In the genomic region with DNA sequence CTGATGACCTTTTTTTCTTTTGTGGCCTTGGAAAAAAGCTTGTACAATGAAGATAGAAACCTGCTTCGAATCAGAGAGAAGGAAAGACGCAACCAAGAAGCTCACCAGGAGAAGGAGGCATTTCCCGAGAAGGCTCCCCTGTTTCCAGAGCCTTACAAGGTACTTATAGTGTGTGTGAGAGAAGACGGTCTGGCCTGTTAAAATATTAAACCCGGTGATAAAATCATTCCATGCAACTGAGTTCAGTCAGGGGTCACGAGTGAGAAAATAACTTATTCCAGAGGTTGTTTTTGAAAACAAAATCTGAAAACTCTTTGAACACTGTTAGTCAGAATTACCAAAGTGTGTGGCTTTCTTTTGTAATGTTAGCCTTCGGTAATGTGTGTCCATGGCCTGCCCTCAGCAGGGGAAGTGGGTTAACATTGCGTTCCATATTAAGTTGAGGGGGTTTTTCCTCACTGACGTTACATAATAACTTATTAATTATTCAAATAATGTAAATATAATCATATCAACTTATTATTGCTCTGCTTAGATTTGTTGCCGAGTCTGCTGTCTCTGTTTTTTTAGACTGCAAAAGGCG, we compare ENCODE assay signal across 19 mouse cellular contexts.
DNase-seq lines count a peak whose midpoint lies in the region; ATAC-seq and TF ChIP-seq lines count a peak whose summit lies in the region.
"Had no signal": no experiment of that assay in that cellular context is flagged by ENCODE, and none has a peak within 500 bp of the region (broad histone marks: within the 10 kb centered on the region; RNA-seq: fewer than 3 reads in every experiment).

No protein-coding gene starts in this region.

- no peaks in the 10 kb centered on the region; the same call in 1 of the 2 replicates for H3K27me3 ChIP-seq in forebrain, embryonic 10.5 days (ENCODE audit: poor library complexity, severe bottlenecking)
- no peaks in the 10 kb centered on the region for H3K27me3 ChIP-seq in forebrain, embryonic 15.5 days
- no peaks in the 10 kb centered on the region for H3K27me3 ChIP-seq in kidney, embryonic 14.5 days (ENCODE audit: control insufficient read depth, insufficient read depth, low read length)
- no peaks in the 10 kb centered on the region for H3K27me3 ChIP-seq in liver, adult 2 months (ENCODE audit: control insufficient read depth, insufficient read depth, low read length)
- no peaks in the 10 kb centered on the region for H3K27me3 ChIP-seq in liver, embryonic 11.5 days (replicated peaks; ENCODE audit: control insufficient read depth, insufficient read depth, low read length)
- H3K27me3 ChIP-seq: embryonic facial prominence, embryonic 13.5 days; forebrain, embryonic 13.5 days; heart, embryonic 12.5 days; hindbrain, embryonic 15.5 days had no signal

- peaks cover 24% of the 10 kb centered on the region for H3K36me3 ChIP-seq in forebrain, embryonic 10.5 days (replicated peaks)
- no peaks in the 10 kb centered on the region for H3K36me3 ChIP-seq in forebrain, embryonic 15.5 days
- peaks cover 7% of the 10 kb centered on the region; the same call in 1 of the 2 replicates for H3K36me3 ChIP-seq in kidney, embryonic 14.5 days (ENCODE audit: control insufficient read depth, insufficient read depth, low read length)
- H3K36me3 ChIP-seq in liver, adult 2 months (ENCODE audit: control insufficient read depth, insufficient read depth, low read length): peaks cover 13% of the 10 kb centered on the region
- H3K36me3 ChIP-seq in liver, embryonic 11.5 days (ENCODE audit: control insufficient read depth, insufficient read depth, low read length): peaks cover 13% of the 10 kb centered on the region; the same call in 1 of the 2 replicates
- H3K36me3 ChIP-seq: hindbrain, embryonic 15.5 days had no signal

- H3K79me2 ChIP-seq in liver, adult 2 months (ENCODE audit: control insufficient read depth, insufficient read depth, low read length): peaks cover 51% of the 10 kb centered on the region

- 90% methylated on average over 11 of the region's 11 CpGs for WGBS in forebrain, embryonic 10.5 days
- WGBS in forebrain, embryonic 15.5 days: 88% methylated on average over 11 of the region's 11 CpGs
- 62% methylated on average over 11 of the region's 11 CpGs for WGBS in kidney, embryonic 14.5 days
- WGBS in liver, adult 2 months: 59% methylated on average over 11 of the region's 11 CpGs
- 84% methylated on average over 11 of the region's 11 CpGs for WGBS in liver, embryonic 11.5 days

- no peaks in the 10 kb centered on the region for H3K9me3 ChIP-seq in forebrain, embryonic 10.5 days
- H3K9me3 ChIP-seq in forebrain, embryonic 15.5 days: no peaks in the 10 kb centered on the region
- no peaks in the 10 kb centered on the region for H3K9me3 ChIP-seq in kidney, embryonic 14.5 days (ENCODE audit: control insufficient read depth, low read length)
- no peaks in the 10 kb centered on the region for H3K9me3 ChIP-seq in liver, embryonic 11.5 days (ENCODE audit: control insufficient read depth, low read length)
- H3K9me3 ChIP-seq: embryonic facial prominence, embryonic 13.5 days; forebrain, embryonic 13.5 days; heart, embryonic 12.5 days; hindbrain, embryonic 10.5 days; hindbrain, embryonic 15.5 days had no signal

- H3K27ac ChIP-seq in forebrain, embryonic 10.5 days: 0 out of 2 replicates have a peak overlapping the region, but pooled peaks have one; percentile 13
- no peak overlapping the region for H3K27ac ChIP-seq in forebrain, embryonic 15.5 days (replicated peaks)
- H3K27ac ChIP-seq in kidney, embryonic 14.5 days (ENCODE audit: low read depth, low read length): peak overlapping the region; percentile 55
- no peak overlapping the region for H3K27ac ChIP-seq in liver, adult 2 months (replicated peaks; ENCODE audit: insufficient read depth, low read depth, low read length)
- H3K27ac ChIP-seq in liver, embryonic 11.5 days (ENCODE audit: low read depth, low read length): no peak overlapping the region
- H3K27ac ChIP-seq: embryonic facial prominence, embryonic 13.5 days; forebrain, embryonic 13.5 days; hindbrain, embryonic 10.5 days; hindbrain, embryonic 15.5 days had no signal

- H3K9ac ChIP-seq in forebrain, embryonic 15.5 days (replicated peaks): no peak overlapping the region
- no peak overlapping the region for H3K9ac ChIP-seq in kidney, embryonic 14.5 days (ENCODE audit: low read depth, low read length)
- no peak overlapping the region for H3K9ac ChIP-seq in liver, adult 2 months (ENCODE audit: low read depth, low read length)
- H3K9ac ChIP-seq in liver, embryonic 11.5 days (ENCODE audit: low read depth, low read length): no peak overlapping the region
- H3K9ac ChIP-seq: embryonic facial prominence, embryonic 13.5 days; forebrain, embryonic 13.5 days; heart, embryonic 12.5 days; hindbrain, embryonic 15.5 days had no signal

- ATAC-seq in forebrain, embryonic 15.5 days (replicated peaks): no peak
- no peak for ATAC-seq in kidney, embryonic 14.5 days (ENCODE audit: low FRiP score, low TSS enrichment)
- no peak for ATAC-seq in liver, embryonic 11.5 days (replicated peaks; ENCODE audit: low FRiP score)
- ATAC-seq in frontal cortex, adult (ENCODE audit: low TSS enrichment): no peak
- ATAC-seq: CD4-positive, CD25-positive, alpha-beta regulatory T cell, adult 4 months; forebrain, embryonic 13.5 days had no signal

- H3K4me2 ChIP-seq in forebrain, embryonic 15.5 days (replicated peaks): no peak overlapping the region
- no peak overlapping the region for H3K4me2 ChIP-seq in kidney, embryonic 14.5 days (replicated peaks; ENCODE audit: low read depth, low read length)
- no peak overlapping the region for H3K4me2 ChIP-seq in liver, embryonic 11.5 days
- H3K4me2 ChIP-seq: embryonic facial prominence, embryonic 13.5 days; forebrain, embryonic 13.5 days; heart, embryonic 12.5 days; hindbrain, embryonic 15.5 days had no signal

- peaks cover 63% of the 10 kb centered on the region for H3K4me1 ChIP-seq in forebrain, embryonic 10.5 days
- H3K4me1 ChIP-seq in forebrain, embryonic 15.5 days: peaks cover 24% of the 10 kb centered on the region
- peaks cover 41% of the 10 kb centered on the region for H3K4me1 ChIP-seq in kidney, embryonic 14.5 days (ENCODE audit: control insufficient read depth, insufficient read depth, low read length)
- H3K4me1 ChIP-seq in liver, adult 2 months (ENCODE audit: control insufficient read depth, insufficient read depth, low read length): peaks cover 15% of the 10 kb centered on the region
- peaks cover 39% of the 10 kb centered on the region for H3K4me1 ChIP-seq in liver, embryonic 11.5 days (replicated peaks; ENCODE audit: control insufficient read depth, insufficient read depth, low read length)

- no peak overlapping the region for H3K4me3 ChIP-seq in forebrain, embryonic 10.5 days
- no peak overlapping the region for H3K4me3 ChIP-seq in forebrain, embryonic 15.5 days
- no peak overlapping the region for H3K4me3 ChIP-seq in kidney, embryonic 14.5 days (ENCODE audit: low read length)
- H3K4me3 ChIP-seq in liver, adult 2 months (ENCODE audit: insufficient read depth, low read depth, low read length): no peak overlapping the region
- no peak overlapping the region for H3K4me3 ChIP-seq in liver, embryonic 11.5 days (ENCODE audit: low read depth, low read length)
- H3K4me3 ChIP-seq: embryonic facial prominence, embryonic 13.5 days; forebrain, embryonic 13.5 days; heart, embryonic 12.5 days; hindbrain, embryonic 10.5 days; hindbrain, embryonic 15.5 days had no signal

- no peak for TF ChIP-seq CTCF in liver, adult 2 months (IDR thresholded peaks at IDR 0.05; ENCODE audit: low read depth, low read length)

- no peak for DNase-seq in forebrain, embryonic 10.5 days (ENCODE audit: extremely low spot score, low spot score)
- DNase-seq in kidney, adult 11 months: no peak
- DNase-seq in liver, adult 2 months (ENCODE audit: extremely low read depth, low read depth, low spot score): peak; percentile 49
- DNase-seq in liver, embryonic 11.5 days (ENCODE audit: low spot score): no peak
- DNase-seq: adrenal gland, postnatal 10 days; B cell, adult 2 months; cerebellum, adult 18-20 months; cerebellum, adult 9-11 months; cerebellum, postnatal 36 days; gastrocnemius, postnatal 14 days had no signal

- TF ChIP-seq POLR2A in liver, adult 2 months (IDR thresholded peaks at IDR 0.05; ENCODE audit: extremely low read depth, insufficient read depth, low read length): no peak

Comparison
In these comparisons a context has a peak if more than half of its experiments do, and no peak if none do; other contexts are left out.
1. H3K27ac ChIP-seq: peak in forebrain, embryonic 10.5 days (single experiment) and kidney, embryonic 14.5 days (single experiment); none in forebrain, embryonic 15.5 days (single experiment), liver, adult 2 months (single experiment) and liver, embryonic 11.5 days (single experiment).